Mouse (Mus musculus): ENCODE data around the gene Zfhx3. TPM values are rescaled to one million over a fixed set of nuclear protein-coding genes. Genes with fewer than 3 reads are reported as not detected.

The Zfhx3 gene
- polyA plus RNA-seq, 1 experiment from 2014 or later, result 27.5 TPM

DNA sequence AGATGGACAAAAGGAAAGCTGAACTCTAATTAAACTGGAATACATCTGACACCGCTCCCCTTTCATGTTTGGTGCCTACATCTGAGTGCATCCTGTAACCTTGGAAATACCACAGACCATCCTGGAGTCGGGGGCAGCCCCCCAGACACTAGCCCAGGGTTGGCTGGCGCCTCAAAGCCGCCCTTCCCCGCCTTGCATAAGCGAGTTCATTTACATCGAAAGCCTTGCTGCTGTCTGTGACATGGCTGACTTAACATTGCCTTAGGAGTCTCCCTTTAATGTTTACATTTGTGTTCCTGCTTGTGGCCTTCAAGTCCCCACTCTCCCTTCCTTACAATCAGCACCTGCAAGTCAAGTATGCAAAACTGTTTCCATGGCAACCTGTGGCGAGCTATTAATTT is 876.8 kb downstream of the Zfhx3 start:
- peak; percentile 44 for DNase-seq (ENCODE audit: low spot score)
- H3K27ac ChIP-seq (replicated peaks; ENCODE audit: low read depth, low read length), result 0 out of 2 replicates have a peak overlapping the region, but pooled peaks have one; percentile 52

DNA sequence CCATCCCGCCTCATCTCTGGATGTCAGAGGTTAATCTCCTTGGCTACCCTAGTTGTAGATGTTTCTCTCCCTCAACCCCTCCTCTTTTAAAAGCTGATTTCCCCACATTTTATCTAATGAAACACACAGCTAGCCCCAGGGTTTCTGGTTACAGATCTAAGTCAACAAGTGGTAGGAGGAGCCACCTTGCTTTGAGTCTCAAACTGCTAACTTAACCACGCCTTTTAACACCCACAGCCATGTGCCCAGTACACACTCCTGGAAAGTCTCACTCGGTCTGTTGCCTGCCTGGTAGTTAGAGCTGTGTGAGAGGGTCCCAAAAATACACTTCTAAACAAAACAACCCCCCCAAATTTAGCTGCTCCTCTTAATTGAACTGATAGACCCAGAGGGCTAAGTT is 877.4 kb downstream of the Zfhx3 start:
- no peaks in the 10 kb centered on the region for H3K36me3 ChIP-seq (replicated peaks; ENCODE audit: control insufficient read depth, insufficient read depth, low read depth, low read length)
- H3K4me1 ChIP-seq (ENCODE audit: control insufficient read depth, insufficient read depth, low read length), result peaks cover 6% of the 10 kb centered on the region; the same call in 1 of the 2 replicates
- DNase-seq (ENCODE audit: low spot score), result peak; percentile 66
- no peak overlapping the region for H3K9ac ChIP-seq (replicated peaks; ENCODE audit: low read length)
- no peaks in the 10 kb centered on the region for H3K9me3 ChIP-seq (replicated peaks; ENCODE audit: control insufficient read depth, low read length)
- H3K4me2 ChIP-seq (ENCODE audit: low read depth, low read length), result no peak overlapping the region
- ATAC-seq (replicated peaks; ENCODE audit: insufficient number of reproducible peaks, low FRiP score, low TSS enrichment, low read depth), result no peak
- no peak overlapping the region for H3K4me3 ChIP-seq (ENCODE audit: low read depth, low read length)
- H3K27me3 ChIP-seq (ENCODE audit: control insufficient read depth, insufficient read depth, low read length), result no peaks in the 10 kb centered on the region
- WGBS, result 3% methylated on average over 3 of the region's 3 CpGs
- H3K27ac ChIP-seq (replicated peaks; ENCODE audit: low read depth, low read length), result no peak overlapping the region

More for the DNA sequence above, 876.8 kb downstream of the Zfhx3 start:
- 0 out of 2 replicates have a peak, but pooled peaks have one; percentile 51 for ATAC-seq (replicated peaks; ENCODE audit: insufficient number of reproducible peaks, low FRiP score, low TSS enrichment, low read depth)
- no peaks in the 10 kb centered on the region for H3K27me3 ChIP-seq (ENCODE audit: control insufficient read depth, insufficient read depth, low read length)
- no peak overlapping the region for H3K4me3 ChIP-seq (ENCODE audit: low read depth, low read length)
- peaks cover 6% of the 10 kb centered on the region; the same call in 1 of the 2 replicates for H3K4me1 ChIP-seq (ENCODE audit: control insufficient read depth, insufficient read depth, low read length)
- no peaks in the 10 kb centered on the region for H3K36me3 ChIP-seq (replicated peaks; ENCODE audit: control insufficient read depth, insufficient read depth, low read depth, low read length)
- H3K9me3 ChIP-seq (replicated peaks; ENCODE audit: control insufficient read depth, low read length), result no peaks in the 10 kb centered on the region
- 17% methylated on average over 8 of the region's 8 CpGs for WGBS
- no peak overlapping the region for H3K4me2 ChIP-seq (ENCODE audit: low read depth, low read length)
- H3K9ac ChIP-seq (replicated peaks; ENCODE audit: low read length), result no peak overlapping the region

DNA sequence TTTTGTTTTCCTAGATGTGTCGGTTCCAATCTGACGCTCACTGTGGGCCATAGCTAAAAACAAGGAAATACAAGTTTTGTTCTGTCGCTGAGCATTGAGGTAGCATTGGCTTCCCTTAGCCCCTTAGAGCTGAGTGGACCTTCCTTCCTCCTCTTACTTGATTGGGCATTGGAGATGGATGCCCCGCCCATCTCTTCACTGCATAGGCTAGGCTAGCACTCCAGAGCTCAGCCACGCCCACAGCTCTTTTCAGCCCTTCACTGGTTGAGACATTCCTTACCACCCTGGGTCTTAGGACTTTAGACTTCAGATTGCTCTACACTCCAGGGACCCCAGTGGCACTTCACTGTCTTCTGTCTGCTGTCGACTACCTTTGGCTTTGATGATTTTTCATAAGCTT is 878.2 kb downstream of the Zfhx3 start:
- peaks cover 6% of the 10 kb centered on the region; the same call in 1 of the 2 replicates for H3K4me1 ChIP-seq (ENCODE audit: control insufficient read depth, insufficient read depth, low read length)
- no peak overlapping the region for H3K9ac ChIP-seq (replicated peaks; ENCODE audit: low read length)
- no peaks in the 10 kb centered on the region for H3K27me3 ChIP-seq (ENCODE audit: control insufficient read depth, insufficient read depth, low read length)
- no peaks in the 10 kb centered on the region for H3K36me3 ChIP-seq (replicated peaks; ENCODE audit: control insufficient read depth, insufficient read depth, low read depth, low read length)
- H3K27ac ChIP-seq (replicated peaks; ENCODE audit: low read depth, low read length), result no peak overlapping the region
- H3K9me3 ChIP-seq (replicated peaks; ENCODE audit: control insufficient read depth, low read length), result no peaks in the 10 kb centered on the region
- ATAC-seq (replicated peaks; ENCODE audit: insufficient number of reproducible peaks, low FRiP score, low TSS enrichment, low read depth), result peak; percentile 75
- peak; percentile 63 for DNase-seq (ENCODE audit: low spot score)
- H3K4me3 ChIP-seq (ENCODE audit: low read depth, low read length), result no peak overlapping the region
- H3K4me2 ChIP-seq (ENCODE audit: low read depth, low read length), result peak overlapping the region; percentile 24; the same call in 1 of the 2 replicates
- 13% methylated on average over 6 of the region's 6 CpGs for WGBS

DNA sequence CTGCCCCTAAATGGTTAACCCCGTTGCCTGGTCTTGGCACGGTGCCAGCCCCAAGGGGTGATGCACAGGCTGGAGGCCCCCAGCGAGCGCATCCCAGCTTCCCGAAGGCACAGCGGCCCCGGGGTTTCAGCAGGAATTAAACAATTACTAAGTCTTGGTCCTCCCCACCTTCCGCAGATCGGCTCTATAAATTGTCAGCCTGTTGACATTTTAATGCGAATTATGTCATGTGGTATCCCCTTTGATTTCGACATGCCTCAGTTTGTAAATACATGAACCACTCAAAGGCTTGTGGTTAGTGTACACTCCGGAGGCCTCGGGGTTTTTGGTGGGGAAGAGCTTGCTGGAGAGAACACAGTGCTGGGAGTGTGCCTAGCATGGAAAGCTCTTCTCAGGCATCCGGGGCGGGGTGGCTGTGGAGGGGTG is 880.4 kb downstream of the Zfhx3 start:
- no peak overlapping the region for H3K9ac ChIP-seq (replicated peaks; ENCODE audit: low read length)
- H3K4me2 ChIP-seq (ENCODE audit: low read depth, low read length), result no peak overlapping the region
- H3K27me3 ChIP-seq (ENCODE audit: control insufficient read depth, insufficient read depth, low read length), result no peaks in the 10 kb centered on the region
- peaks cover 6% of the 10 kb centered on the region; the same call in 1 of the 2 replicates for H3K4me1 ChIP-seq (ENCODE audit: control insufficient read depth, insufficient read depth, low read length)
- H3K9me3 ChIP-seq (replicated peaks; ENCODE audit: control insufficient read depth, low read length), result no peaks in the 10 kb centered on the region
- no peak for ATAC-seq (replicated peaks; ENCODE audit: insufficient number of reproducible peaks, low FRiP score, low TSS enrichment, low read depth)
- no peak overlapping the region for H3K4me3 ChIP-seq (ENCODE audit: low read depth, low read length)
- 79% methylated on average over 15 of the region's 15 CpGs for WGBS
- H3K36me3 ChIP-seq (replicated peaks; ENCODE audit: control insufficient read depth, insufficient read depth, low read depth, low read length), result no peaks in the 10 kb centered on the region
- no peak for DNase-seq (ENCODE audit: low spot score)
- no peak overlapping the region for H3K27ac ChIP-seq (replicated peaks; ENCODE audit: low read depth, low read length)

DNA sequence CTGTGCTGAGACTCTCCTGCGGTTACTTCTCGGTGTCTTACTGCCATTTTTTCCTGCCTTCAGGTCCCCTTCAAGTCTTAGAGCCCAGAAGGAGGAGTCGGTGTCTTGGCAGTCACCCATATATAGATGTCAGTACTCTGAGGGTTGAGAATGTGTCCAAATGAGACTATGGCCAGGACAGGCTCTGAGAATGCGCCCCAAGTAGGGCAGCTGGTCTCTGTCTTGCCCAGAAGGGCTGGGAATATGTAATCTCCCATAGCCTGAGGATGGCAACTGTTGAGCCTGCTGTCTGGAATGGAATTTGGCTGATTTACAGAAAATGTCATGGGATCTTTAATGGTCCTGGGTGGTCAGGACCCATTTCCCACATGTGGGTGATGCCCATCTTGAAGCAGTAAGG is 881.6 kb downstream of the Zfhx3 start:
- ATAC-seq (replicated peaks; ENCODE audit: insufficient number of reproducible peaks, low FRiP score, low TSS enrichment, low read depth), result no peak
- no peak overlapping the region for H3K4me3 ChIP-seq (ENCODE audit: low read depth, low read length)

DNA sequence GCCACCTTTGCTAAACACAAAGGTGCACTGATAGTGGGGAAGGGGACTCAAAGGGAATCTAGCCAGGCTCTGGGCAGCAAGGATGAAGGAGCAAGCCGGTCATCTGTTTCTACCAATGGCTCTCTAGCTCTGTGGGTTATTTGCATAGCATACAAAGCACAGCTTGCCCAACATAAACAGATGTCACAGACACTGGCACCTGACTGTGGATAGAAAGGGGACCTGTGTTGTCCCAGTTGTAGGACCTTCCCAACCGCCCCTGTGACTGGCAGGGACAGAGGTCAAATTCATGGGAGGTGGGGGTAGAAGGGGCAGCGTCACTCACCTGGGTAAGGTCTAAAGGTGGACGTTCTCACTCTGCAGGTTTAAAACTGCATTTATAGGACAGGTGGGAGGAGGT is 884.0 kb downstream of the Zfhx3 start:
- H3K27me3 ChIP-seq (ENCODE audit: control insufficient read depth, insufficient read depth, low read length), result no peaks in the 10 kb centered on the region
- no peak overlapping the region for H3K4me3 ChIP-seq (ENCODE audit: low read depth, low read length)
- WGBS, result 64% methylated on average over 4 of the region's 4 CpGs
- H3K4me2 ChIP-seq (ENCODE audit: low read depth, low read length), result no peak overlapping the region
- H3K4me1 ChIP-seq (ENCODE audit: control insufficient read depth, insufficient read depth, low read length), result peaks cover 2% of the 10 kb centered on the region; the same call in 1 of the 2 replicates
- no peak for ATAC-seq (replicated peaks; ENCODE audit: insufficient number of reproducible peaks, low FRiP score, low TSS enrichment, low read depth)
- no peak overlapping the region for H3K27ac ChIP-seq (replicated peaks; ENCODE audit: low read depth, low read length)
- no peaks in the 10 kb centered on the region for H3K36me3 ChIP-seq (replicated peaks; ENCODE audit: control insufficient read depth, insufficient read depth, low read depth, low read length)
- no peak overlapping the region for H3K9ac ChIP-seq (replicated peaks; ENCODE audit: low read length)
- H3K9me3 ChIP-seq (replicated peaks; ENCODE audit: control insufficient read depth, low read length), result no peaks in the 10 kb centered on the region
- DNase-seq (ENCODE audit: low spot score), result no peak

More for the DNA sequence above, 881.6 kb downstream of the Zfhx3 start:
- Histone ChIP-seq H3K9me3 (replicated peaks; ENCODE audit: control insufficient read depth, low read length) (no peaks in the 10 kb centered on the region), H3K4me1 (ENCODE audit: control insufficient read depth, insufficient read depth, low read length) (peaks cover 7% of the 10 kb centered on the region), H3K27ac (replicated peaks; ENCODE audit: low read depth, low read length) (no peak overlapping the region), H3K27me3 (ENCODE audit: control insufficient read depth, insufficient read depth, low read length) (no peaks in the 10 kb centered on the region), H3K36me3 (replicated peaks; ENCODE audit: control insufficient read depth, insufficient read depth, low read depth, low read length) (no peaks in the 10 kb centered on the region), H3K4me2 (ENCODE audit: low read depth, low read length) (no peak overlapping the region), H3K9ac (replicated peaks; ENCODE audit: low read length) (no peak overlapping the region)
- no peak for DNase-seq (ENCODE audit: low spot score)
- WGBS, result 91% methylated on average over 4 of the region's 4 CpGs

DNA sequence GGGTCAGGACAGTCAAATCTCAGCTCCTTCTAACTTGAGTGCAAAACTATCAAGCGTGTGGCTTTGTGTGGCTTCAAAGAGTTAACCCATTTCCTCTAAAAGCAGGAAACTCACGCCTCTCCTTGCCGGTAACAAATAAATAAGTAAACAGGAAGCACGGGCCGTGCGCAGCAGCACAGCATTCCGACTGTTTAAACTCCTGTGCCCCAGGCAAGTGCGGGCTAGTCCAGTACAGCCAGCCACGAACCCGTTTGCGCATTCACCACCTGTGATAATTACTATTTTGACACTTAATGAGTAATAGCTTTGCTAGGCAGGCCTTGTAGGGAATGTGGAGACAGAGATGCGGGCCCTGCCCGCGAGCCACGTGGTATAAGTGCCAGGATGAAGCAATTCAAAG is 885.0 kb downstream of the Zfhx3 start:
- 54% methylated on average over 15 of the region's 15 CpGs for WGBS
- H3K36me3 ChIP-seq (replicated peaks; ENCODE audit: control insufficient read depth, insufficient read depth, low read depth, low read length), result no peaks in the 10 kb centered on the region
- H3K9ac ChIP-seq (replicated peaks; ENCODE audit: low read length), result no peak overlapping the region
- no peak overlapping the region for H3K4me3 ChIP-seq (ENCODE audit: low read depth, low read length)
- no peak overlapping the region for H3K27ac ChIP-seq (replicated peaks; ENCODE audit: low read depth, low read length)
- peaks cover 2% of the 10 kb centered on the region; the same call in 1 of the 2 replicates for H3K4me1 ChIP-seq (ENCODE audit: control insufficient read depth, insufficient read depth, low read length)
- H3K4me2 ChIP-seq (ENCODE audit: low read depth, low read length), result no peak overlapping the region
- ATAC-seq (replicated peaks; ENCODE audit: insufficient number of reproducible peaks, low FRiP score, low TSS enrichment, low read depth), result no peak
- no peak for DNase-seq (ENCODE audit: low spot score)
- H3K27me3 ChIP-seq (ENCODE audit: control insufficient read depth, insufficient read depth, low read length), result no peaks in the 10 kb centered on the region
- no peaks in the 10 kb centered on the region for H3K9me3 ChIP-seq (replicated peaks; ENCODE audit: control insufficient read depth, low read length)

DNA sequence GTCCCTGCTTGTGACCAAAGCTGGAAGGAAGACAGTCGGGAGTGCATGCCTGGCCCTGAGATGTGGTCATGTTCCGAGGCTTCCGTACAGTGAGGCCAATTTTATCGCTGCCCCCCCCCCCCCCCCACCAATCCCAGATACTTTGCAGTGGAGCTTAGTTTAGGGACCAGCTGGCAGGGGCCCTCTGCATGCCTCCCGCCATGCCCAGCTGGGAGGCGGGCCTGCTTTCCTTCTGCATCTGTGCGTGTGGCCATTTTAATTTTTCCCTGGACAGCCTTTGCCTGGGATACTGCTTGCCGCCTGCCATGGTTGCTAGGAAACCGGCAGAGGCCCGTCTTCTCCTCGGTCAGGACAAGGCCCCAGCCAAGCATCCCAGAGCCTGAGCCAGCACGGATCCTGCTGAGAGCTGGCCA is 886.9 kb downstream of the Zfhx3 start:
- no peaks in the 10 kb centered on the region for H3K36me3 ChIP-seq (replicated peaks; ENCODE audit: control insufficient read depth, insufficient read depth, low read depth, low read length)
- H3K4me2 ChIP-seq (ENCODE audit: low read depth, low read length), result no peak overlapping the region
- ATAC-seq (replicated peaks; ENCODE audit: insufficient number of reproducible peaks, low FRiP score, low TSS enrichment, low read depth) (peak; percentile 82; the same call in 1 of the 2 replicates), DNase-seq (ENCODE audit: low spot score) (peak; percentile 54)
- H3K27ac ChIP-seq (replicated peaks; ENCODE audit: low read depth, low read length), result no peak overlapping the region
- 33% methylated on average over 11 of the region's 12 CpGs for WGBS
- peaks cover 2% of the 10 kb centered on the region; the same call in 1 of the 2 replicates for H3K4me1 ChIP-seq (ENCODE audit: control insufficient read depth, insufficient read depth, low read length)
- no peak overlapping the region for H3K4me3 ChIP-seq (ENCODE audit: low read depth, low read length)
- H3K27me3 ChIP-seq (ENCODE audit: control insufficient read depth, insufficient read depth, low read length), result no peaks in the 10 kb centered on the region
- H3K9me3 ChIP-seq (replicated peaks; ENCODE audit: control insufficient read depth, low read length), result no peaks in the 10 kb centered on the region
- H3K9ac ChIP-seq (replicated peaks; ENCODE audit: low read length), result no peak overlapping the region

All from embryonic facial prominence, embryonic 11.5 days (tissue).